Mouse (Mus musculus) embryonic facial prominence, embryonic 13.5 days (tissue): ENCODE measurements around the gene 1700030K09Rik. TPM values are rescaled to one million over a fixed set of nuclear protein-coding genes. Genes with fewer than 3 reads are reported as not detected.

Experiments
- ATAC-seq: fragments of 200-750 bp; cut with Nextera tagmentation; 2 replicates; pipeline ENCODE4 v1.8.0; 2017; ENCODE audit warnings: low read depth; ENCODE audit not compliant: insufficient number of reproducible peaks, insufficient read depth, low FRiP score, low TSS enrichment
- H3K27ac ChIP-seq: fragments of 300-500 bp; sonication (generic); 2 replicates; pipeline ENCODE4 v1.5.1; 2015; ENCODE audit warnings: moderate library complexity, mild to moderate bottlenecking, inconsistent platforms
- H3K27me3 ChIP-seq: fragments of 300-500 bp; sonication (generic); 2 replicates; pipeline ENCODE4 v1.6.1; 2015; ENCODE audit warnings: mild to moderate bottlenecking, inconsistent platforms
- H3K36me3 ChIP-seq: fragments of 300-500 bp; sonication (generic); 2 replicates; pipeline ENCODE4 v1.6.1; 2015; ENCODE audit warnings: mild to moderate bottlenecking, inconsistent platforms
- H3K4me1 ChIP-seq: fragments of 300-500 bp; sonication (generic); 2 replicates; pipeline ENCODE4 v1.6.1; 2015; ENCODE audit warnings: inconsistent platforms
- H3K4me2 ChIP-seq: fragments of 300-500 bp; sonication (generic); 2 replicates; pipeline ENCODE4 v1.6.1; 2015; ENCODE audit warnings: moderate library complexity, mild to moderate bottlenecking, inconsistent platforms
- H3K4me3 ChIP-seq: fragments of 300-500 bp; sonication (generic); 2 replicates; pipeline ENCODE4 v1.5.1; 2015; ENCODE audit warnings: mild to moderate bottlenecking, inconsistent platforms
- H3K9ac ChIP-seq: fragments of 300-500 bp; sonication (generic); 2 replicates; pipeline ENCODE4 v1.6.1; 2015; ENCODE audit warnings: mild to moderate bottlenecking, inconsistent platforms
- H3K9me3 ChIP-seq: fragments of 300-500 bp; sonication (generic); 2 replicates; pipeline ENCODE4 v1.6.1; 2016; ENCODE audit warnings: inconsistent platforms
- WGBS: fragments of 180-500 bp; shearing (Covaris S2); methylation state at CpG from one replicate; pipeline ENCODE4 v1.1.7; 2015; ENCODE audit warnings: mixed read lengths; 5-methylcytosine and 5-hydroxymethylcytosine counted together
- polyA plus RNA-seq: library from polyadenylated mRNA; unstranded; fragments of >200 nt; fragmentation: Nextera tagmentation; extraction: Ambion mirVana; gene quantifications from 2 replicates; pipeline ENCODE4 v1.2.1, GENCODE M21; 2015

The 1700030K09Rik gene
- polyA plus RNA-seq, 1 experiment from 2014 or later: 19.9 TPM

DNA sequence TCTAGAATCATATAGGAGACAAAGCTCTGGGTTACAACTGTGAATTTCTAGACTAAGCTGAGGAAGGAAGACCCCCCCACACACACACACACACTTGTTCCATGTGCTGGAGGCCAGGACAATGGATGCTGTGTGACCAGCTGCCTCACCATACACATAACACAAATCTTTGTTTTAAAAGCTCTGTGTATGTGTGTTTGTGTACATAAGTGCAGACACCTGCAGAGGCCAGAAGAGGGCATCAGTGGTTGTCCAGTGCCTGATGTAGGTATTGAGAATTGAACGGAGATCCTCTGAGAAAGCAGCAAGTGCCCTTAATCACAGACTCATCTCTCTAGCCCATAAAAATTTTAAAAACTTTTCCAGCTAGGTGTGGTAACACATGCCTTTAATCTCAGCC, 20.8 kb upstream of the 1700030K09Rik start:
- 68% methylated on average over 1 of the region's 1 CpGs for WGBS
- H3K4me2 ChIP-seq: 0 out of 2 replicates have a peak overlapping the region, but pooled peaks have one; percentile 64
- no peak overlapping the region; the same call in 1 of the 2 replicates for H3K27ac ChIP-seq

DNA sequence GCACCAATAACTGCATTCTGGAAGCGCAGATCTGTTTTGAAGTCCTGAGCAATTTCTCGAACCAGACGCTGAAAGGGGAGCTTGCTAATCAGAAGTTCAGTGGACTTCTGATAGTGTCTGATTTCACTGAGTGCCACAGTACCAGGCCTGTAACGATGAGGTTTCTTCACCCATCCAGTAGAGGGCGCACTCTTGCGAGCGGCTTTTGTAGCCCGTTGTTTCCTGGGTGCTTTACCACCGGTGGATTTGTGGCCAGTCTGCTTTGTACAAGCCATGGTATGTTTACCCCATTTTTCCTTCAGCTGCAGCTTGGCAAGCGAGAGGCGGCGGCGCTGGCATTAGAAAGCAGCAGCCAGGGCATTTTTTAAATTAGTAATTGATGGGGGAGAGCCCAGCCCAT, 14.0 kb upstream of the 1700030K09Rik start:
- H3K9me3 ChIP-seq: no peaks in the 10 kb centered on the region
- ATAC-seq: no peak

More for the DNA sequence above, 20.8 kb upstream of the 1700030K09Rik start:
- no peak overlapping the region for H3K9ac ChIP-seq
- H3K4me1 ChIP-seq: peaks cover 31% of the 10 kb centered on the region
- no peak for ATAC-seq
- no peak overlapping the region for H3K4me3 ChIP-seq
- H3K36me3 ChIP-seq: no peaks in the 10 kb centered on the region
- no peaks in the 10 kb centered on the region for H3K9me3 ChIP-seq
- no peaks in the 10 kb centered on the region for H3K27me3 ChIP-seq

DNA sequence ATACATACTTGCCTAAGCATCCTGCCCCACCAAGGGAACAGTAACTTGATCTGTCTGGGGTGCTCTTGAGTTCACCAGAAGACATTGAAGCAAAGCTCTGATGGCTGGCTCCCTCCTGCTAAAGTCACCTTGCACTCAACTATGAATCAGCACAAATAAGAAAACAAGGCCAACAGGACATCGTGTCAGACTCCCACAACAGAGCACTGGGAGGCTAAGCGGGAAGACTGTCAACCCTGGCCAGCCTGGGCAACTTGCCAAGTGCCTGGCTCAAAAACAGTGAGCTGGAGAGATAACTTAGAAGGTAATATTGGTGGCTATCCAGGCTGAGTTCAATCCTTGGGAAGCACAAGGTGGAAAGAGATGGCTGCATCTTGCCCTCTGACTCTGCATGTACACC, 8.7 kb upstream of the 1700030K09Rik start:
- Histone ChIP-seq H3K4me2 (no peak overlapping the region), H3K36me3 (no peaks in the 10 kb centered on the region), H3K9ac (no peak overlapping the region), H3K4me1 (no peaks in the 10 kb centered on the region; the same call in 1 of the 2 replicates), H3K4me3 (no peak overlapping the region), H3K27ac (no peak overlapping the region), H3K27me3 (no peaks in the 10 kb centered on the region), H3K9me3 (no peaks in the 10 kb centered on the region)
- ATAC-seq: no peak
- WGBS: 66% methylated on average over 2 of the region's 2 CpGs

More for the DNA sequence above, 14.0 kb upstream of the 1700030K09Rik start:
- no peak overlapping the region for H3K9ac ChIP-seq
- no peak overlapping the region for H3K27ac ChIP-seq
- H3K4me3 ChIP-seq: no peak overlapping the region
- H3K4me2 ChIP-seq: no peak overlapping the region
- H3K36me3 ChIP-seq: no peaks in the 10 kb centered on the region
- no peaks in the 10 kb centered on the region for H3K4me1 ChIP-seq
- WGBS: 52% methylated on average over 13 of the region's 13 CpGs
- no peaks in the 10 kb centered on the region for H3K27me3 ChIP-seq

DNA sequence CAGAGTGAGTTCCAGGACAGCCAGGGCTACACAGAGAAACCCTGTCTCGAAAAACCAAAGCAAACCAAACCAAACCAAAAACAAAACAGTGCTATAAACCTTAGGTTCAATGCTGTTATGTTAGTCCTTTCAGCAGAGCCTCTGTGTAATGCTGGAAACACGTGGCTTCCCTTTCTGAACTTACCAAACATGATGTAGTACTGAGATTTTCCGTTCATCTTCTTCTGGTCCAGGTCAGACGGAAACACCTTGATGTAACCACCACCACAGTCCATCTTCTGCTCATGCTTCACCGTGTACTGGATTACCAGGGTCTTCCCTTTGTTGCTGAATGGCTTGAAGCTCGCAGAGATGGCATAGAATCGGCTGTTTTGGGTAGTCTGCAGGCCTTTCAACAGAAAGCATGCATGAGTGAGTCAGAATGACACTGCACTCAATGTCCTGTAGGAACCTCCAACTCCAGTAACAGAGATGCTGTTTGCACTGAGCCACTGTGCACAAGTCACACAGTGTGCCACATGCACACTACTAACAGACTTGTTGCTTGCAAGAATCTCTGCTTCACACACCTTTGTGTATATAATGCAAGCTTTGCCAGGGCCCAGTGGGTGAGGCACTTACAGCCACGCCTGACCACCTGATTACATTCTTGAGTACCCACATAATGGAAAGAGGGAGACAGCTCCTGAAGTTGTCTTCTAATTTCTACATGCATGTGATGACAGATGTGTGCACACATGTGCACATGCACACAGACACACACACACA, 5.2 kb upstream of the 1700030K09Rik start:
- Histone ChIP-seq H3K27me3 (no peaks in the 10 kb centered on the region), H3K9ac (no peak overlapping the region), H3K4me2 (no peak overlapping the region), H3K9me3 (no peaks in the 10 kb centered on the region), H3K36me3 (no peaks in the 10 kb centered on the region), H3K4me3 (no peak overlapping the region), H3K4me1 (peaks cover 4% of the 10 kb centered on the region), H3K27ac (no peak overlapping the region)
- WGBS: 74% methylated on average over 8 of the region's 8 CpGs
- ATAC-seq: no peak

DNA sequence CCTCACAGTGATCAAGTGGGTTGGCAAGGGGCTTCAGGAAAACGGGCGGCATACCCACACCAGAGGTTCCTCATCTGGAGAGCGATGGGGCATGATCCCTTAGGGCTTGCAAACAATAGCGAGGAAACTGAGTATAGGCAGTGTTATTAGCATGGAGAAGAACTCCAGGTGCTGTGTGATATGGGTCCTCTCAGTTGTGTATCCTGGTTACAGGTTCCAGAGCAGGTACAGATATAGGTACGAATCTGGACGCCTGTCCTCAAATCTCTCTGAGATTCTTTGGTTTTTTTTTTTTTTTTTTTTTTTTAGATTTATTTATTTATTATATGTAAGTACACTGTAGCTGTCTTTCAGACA, 292 bp downstream of the 1700030K09Rik start:
- peaks cover 21% of the 10 kb centered on the region for H3K36me3 ChIP-seq
- peak; percentile 12; the same call in 1 of the 2 replicates for ATAC-seq
- H3K4me2 ChIP-seq: peak overlapping the region; percentile 73
- no peaks in the 10 kb centered on the region for H3K9me3 ChIP-seq
- WGBS: 49% methylated on average over 6 of the region's 6 CpGs
- H3K9ac ChIP-seq: peak overlapping the region; percentile 77
- H3K4me3 ChIP-seq: peak overlapping the region; percentile 50
- peaks cover 13% of the 10 kb centered on the region for H3K4me1 ChIP-seq
- H3K27ac ChIP-seq: peak overlapping the region; percentile 51; the same call in 1 of the 2 replicates
- no peaks in the 10 kb centered on the region for H3K27me3 ChIP-seq

DNA sequence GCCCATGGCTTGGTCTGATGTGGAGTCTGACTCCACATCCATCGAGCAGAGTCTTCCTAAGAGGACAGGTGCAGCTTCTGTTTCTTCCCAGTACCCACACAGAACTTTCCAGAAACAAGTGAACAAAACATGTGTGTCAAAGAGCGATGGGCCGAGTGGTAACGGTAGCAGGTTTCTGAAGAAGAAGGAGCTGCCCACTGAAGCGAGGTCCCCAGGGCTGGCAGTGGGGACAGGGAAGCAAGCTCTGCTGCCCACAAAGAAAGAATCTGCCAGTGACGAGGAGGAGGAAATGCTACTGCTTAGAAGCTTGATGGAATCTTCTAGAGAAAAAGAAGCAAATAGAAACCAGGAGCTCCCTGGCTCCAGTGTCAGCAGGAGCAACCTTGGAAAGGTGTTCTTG, 1.4 kb downstream of the 1700030K09Rik start:
- no peak overlapping the region for H3K27ac ChIP-seq
- H3K27me3 ChIP-seq: no peaks in the 10 kb centered on the region
- H3K4me2 ChIP-seq: no peak overlapping the region; the same call in 1 of the 2 replicates
- H3K4me3 ChIP-seq: no peak overlapping the region
- peaks cover 13% of the 10 kb centered on the region for H3K4me1 ChIP-seq
- no peak for ATAC-seq
- 93% methylated on average over 6 of the region's 6 CpGs for WGBS
- no peak overlapping the region for H3K9ac ChIP-seq
- no peaks in the 10 kb centered on the region for H3K9me3 ChIP-seq
- peaks cover 32% of the 10 kb centered on the region for H3K36me3 ChIP-seq

DNA sequence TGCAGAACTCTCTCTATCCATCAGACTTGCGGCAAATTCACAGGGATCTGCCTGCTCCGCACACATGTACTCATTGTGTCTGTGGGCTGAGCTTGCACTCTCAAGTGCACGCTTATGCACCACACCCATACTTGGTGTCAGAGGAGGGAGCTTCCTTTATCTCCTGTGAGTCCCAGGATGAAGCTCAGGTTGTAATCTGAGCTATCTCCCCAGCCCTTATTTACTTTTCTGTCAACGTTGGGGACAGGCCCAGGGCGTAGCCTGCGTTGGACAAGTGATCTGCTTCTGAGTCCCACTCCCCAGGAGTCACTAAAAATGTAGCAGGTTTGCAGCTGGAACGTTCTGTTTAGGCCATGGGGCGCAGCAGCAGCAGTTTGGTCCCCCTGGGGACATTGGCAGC, 7.8 kb downstream of the 1700030K09Rik start:
- no peak overlapping the region for H3K27ac ChIP-seq
- H3K4me3 ChIP-seq: no peak overlapping the region
- peaks cover 84% of the 10 kb centered on the region for H3K36me3 ChIP-seq
- H3K4me1 ChIP-seq: peaks cover 2% of the 10 kb centered on the region
- no peak overlapping the region for H3K9ac ChIP-seq
- 85% methylated on average over 8 of the region's 8 CpGs for WGBS
- H3K27me3 ChIP-seq: no peaks in the 10 kb centered on the region
- H3K4me2 ChIP-seq: no peak overlapping the region
- H3K9me3 ChIP-seq: no peaks in the 10 kb centered on the region; the same call in 1 of the 2 replicates
- no peak for ATAC-seq

DNA sequence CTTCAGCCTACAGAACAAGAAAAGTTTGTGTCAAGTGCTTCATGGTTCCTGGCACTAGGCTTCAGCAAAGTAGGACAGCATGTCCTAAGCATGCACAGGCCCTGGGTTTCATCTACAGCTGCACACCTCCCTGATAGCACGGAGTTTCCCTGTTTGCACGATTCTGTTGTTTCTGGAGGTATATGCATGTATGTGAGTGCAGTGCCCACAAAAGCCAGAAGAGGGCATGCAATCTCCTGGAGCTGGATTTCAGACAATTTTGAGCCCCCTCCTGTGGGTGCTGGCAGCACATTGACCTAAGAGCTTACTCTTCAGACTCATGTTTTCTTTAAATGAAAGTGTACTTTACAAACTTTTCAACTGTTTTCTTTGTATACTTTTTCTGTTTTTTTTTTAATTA, 10.2 kb downstream of the 1700030K09Rik start:
- H3K9ac ChIP-seq: no peak overlapping the region
- no peaks in the 10 kb centered on the region for H3K4me1 ChIP-seq
- H3K36me3 ChIP-seq: peaks cover 82% of the 10 kb centered on the region
- WGBS: 93% methylated on average over 2 of the region's 2 CpGs
- no peak overlapping the region for H3K27ac ChIP-seq
- H3K9me3 ChIP-seq: no peaks in the 10 kb centered on the region; the same call in 1 of the 2 replicates
- ATAC-seq: no peak
- no peaks in the 10 kb centered on the region for H3K27me3 ChIP-seq
- H3K4me3 ChIP-seq: no peak overlapping the region
- H3K4me2 ChIP-seq: no peak overlapping the region

DNA sequence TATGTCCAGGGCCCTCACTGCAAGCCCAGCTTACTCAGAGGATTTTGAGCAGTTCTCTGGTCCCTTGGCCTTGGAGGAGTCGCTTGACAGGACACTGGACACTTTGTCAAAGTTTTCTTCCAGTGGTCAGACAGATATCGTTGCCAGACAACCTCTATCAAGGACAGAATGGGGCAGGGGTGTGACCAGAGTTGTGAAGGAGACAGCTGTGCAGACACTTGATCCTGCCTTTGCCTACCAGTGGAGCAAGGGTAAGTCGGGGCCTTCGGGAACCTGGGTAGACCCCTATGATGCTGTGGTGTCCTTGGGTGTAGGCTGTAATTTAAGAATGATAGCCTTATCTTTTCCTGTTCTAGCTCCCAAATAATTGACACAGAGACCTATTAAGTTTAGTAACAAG, 11.6 kb downstream of the 1700030K09Rik start:
- Histone ChIP-seq H3K4me1 (no peaks in the 10 kb centered on the region), H3K27ac (no peak overlapping the region), H3K27me3 (no peaks in the 10 kb centered on the region), H3K4me3 (no peak overlapping the region), H3K9ac (no peak overlapping the region), H3K36me3 (peaks cover 82% of the 10 kb centered on the region), H3K4me2 (no peak overlapping the region), H3K9me3 (no peaks in the 10 kb centered on the region; the same call in 1 of the 2 replicates)
- 86% methylated on average over 4 of the region's 4 CpGs for WGBS
- ATAC-seq: no peak

DNA sequence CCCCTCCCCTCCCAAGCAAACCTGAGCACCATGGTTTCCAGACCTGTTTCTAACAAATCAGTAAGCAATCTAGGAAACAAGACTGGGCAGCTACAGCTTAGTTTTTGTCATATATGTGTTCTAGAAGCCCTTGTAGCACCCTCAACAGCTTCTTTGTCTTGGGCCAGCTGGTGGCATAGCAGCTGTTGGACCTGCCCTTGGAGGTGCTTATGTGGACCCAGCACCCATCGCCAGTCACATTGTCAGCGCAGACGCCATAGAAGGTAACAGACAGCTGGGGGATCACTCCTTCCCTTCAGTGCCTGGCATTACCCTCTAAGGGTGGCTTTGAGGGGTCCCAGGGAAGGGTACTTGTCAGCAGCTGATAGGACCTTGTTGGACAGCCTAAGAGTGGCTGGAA, 14.1 kb downstream of the 1700030K09Rik start:
- no peaks in the 10 kb centered on the region; the same call in 1 of the 2 replicates for H3K9me3 ChIP-seq
- ATAC-seq: no peak
- no peak overlapping the region for H3K4me3 ChIP-seq
- H3K4me1 ChIP-seq: no peaks in the 10 kb centered on the region
- H3K27ac ChIP-seq: no peak overlapping the region
- no peak overlapping the region for H3K9ac ChIP-seq
- H3K4me2 ChIP-seq: no peak overlapping the region
- WGBS: 95% methylated on average over 3 of the region's 3 CpGs
- no peaks in the 10 kb centered on the region for H3K27me3 ChIP-seq
- peaks cover 86% of the 10 kb centered on the region for H3K36me3 ChIP-seq

DNA sequence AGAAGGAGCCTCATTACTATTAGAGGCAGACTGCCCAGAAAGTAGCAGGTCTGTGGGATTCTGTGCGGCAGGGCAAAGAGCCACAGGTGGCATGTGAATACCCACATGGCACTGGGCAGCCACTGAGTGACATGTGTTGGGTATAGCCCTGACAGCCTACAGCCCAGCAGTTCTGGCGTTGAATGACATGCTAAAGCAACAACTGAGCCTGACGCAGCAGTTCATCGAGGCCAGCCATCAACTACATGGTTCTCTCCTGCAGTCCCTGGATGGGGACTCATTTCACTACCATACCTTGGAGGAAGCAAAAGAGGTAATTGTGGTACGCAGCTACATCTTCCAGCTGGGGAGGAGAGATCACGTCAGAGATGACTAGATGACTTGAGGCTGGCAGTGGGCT, 14.8 kb downstream of the 1700030K09Rik start:
- Histone ChIP-seq H3K27ac (no peak overlapping the region), H3K4me2 (no peak overlapping the region), H3K36me3 (peaks cover 86% of the 10 kb centered on the region), H3K4me1 (no peaks in the 10 kb centered on the region), H3K4me3 (no peak overlapping the region), H3K9me3 (no peaks in the 10 kb centered on the region; the same call in 1 of the 2 replicates), H3K9ac (no peak overlapping the region), H3K27me3 (no peaks in the 10 kb centered on the region)
- ATAC-seq: no peak
- 86% methylated on average over 6 of the region's 6 CpGs for WGBS

DNA sequence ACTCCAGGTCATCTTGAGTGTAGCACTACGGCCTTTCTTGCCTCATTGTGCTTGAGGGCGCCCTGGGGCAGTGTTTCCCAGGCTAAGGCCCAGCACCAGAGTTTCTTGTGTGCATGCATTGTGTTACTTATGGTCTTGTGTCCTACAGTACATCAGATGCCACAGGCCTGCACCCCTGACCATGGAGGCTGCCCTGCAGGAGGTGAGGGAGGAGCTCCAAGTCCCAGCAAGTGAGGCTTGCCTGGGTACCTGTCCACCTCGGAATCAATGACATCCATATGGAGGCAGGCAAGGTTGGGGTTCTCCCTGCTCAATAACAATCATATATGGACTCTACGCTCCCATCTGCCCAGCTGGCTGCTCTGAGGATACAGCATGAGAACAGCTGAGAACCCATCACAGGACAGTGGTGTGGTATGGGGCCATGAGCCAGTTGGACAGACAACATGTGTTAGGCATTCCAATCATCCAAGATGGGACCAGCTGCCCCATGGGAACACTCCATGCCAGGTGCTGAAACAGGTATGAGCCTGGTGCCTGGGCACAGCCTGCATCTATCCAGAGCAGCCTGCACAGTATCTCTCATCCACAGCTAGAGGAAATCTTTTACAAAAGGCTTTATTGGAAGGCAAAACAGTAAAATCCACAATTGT, 16.3 kb downstream of the 1700030K09Rik start:
- H3K36me3 ChIP-seq: peaks cover 86% of the 10 kb centered on the region
- H3K27ac ChIP-seq: no peak overlapping the region
- 89% methylated on average over 4 of the region's 4 CpGs for WGBS
- ATAC-seq: no peak
- H3K9ac ChIP-seq: no peak overlapping the region
- H3K9me3 ChIP-seq: no peaks in the 10 kb centered on the region
- H3K4me3 ChIP-seq: no peak overlapping the region
- no peak overlapping the region for H3K4me2 ChIP-seq
- no peaks in the 10 kb centered on the region for H3K27me3 ChIP-seq
- H3K4me1 ChIP-seq: no peaks in the 10 kb centered on the region
